Mouse (Mus musculus): ENCODE results near the gene Pitpnm2.

GRCm38 (mm10) chr5:124284330-124284729 is 34.8 kb upstream of the Pitpnm2 start:
- no peak for TF ChIP-seq MAX (IDR thresholded peaks at IDR 0.05; ENCODE audit: low read depth)
- no peak for TF ChIP-seq CEBPB (IDR thresholded peaks at IDR 0.05; ENCODE audit: insufficient read depth, poor library complexity, severe bottlenecking)
- TF ChIP-seq POLR2A (IDR thresholded peaks at IDR 0.05; ENCODE audit: insufficient read length, low read depth): no peak
- TF ChIP-seq MYOD1 (IDR thresholded peaks at IDR 0.05; ENCODE audit: control insufficient read depth in 1 of 3, insufficient read length in 2 of 3, low read depth in 2 of 3): no peak
- TF ChIP-seq E2F4 (IDR thresholded peaks at IDR 0.05; ENCODE audit: insufficient read depth): no peak
- TF ChIP-seq TCF12 (IDR thresholded peaks at IDR 0.05; ENCODE audit: insufficient read depth, poor library complexity, severe bottlenecking): no peak
- no peak for TF ChIP-seq USF1 (IDR thresholded peaks at IDR 0.05; ENCODE audit: low read depth)
- TF ChIP-seq POLR2AphosphoS2 (IDR thresholded peaks at IDR 0.05; ENCODE audit: insufficient read length, low read depth): no peak
- no peak for TF ChIP-seq REST (IDR thresholded peaks at IDR 0.05; ENCODE audit: insufficient read depth, insufficient read length)
- no peak for TF ChIP-seq TCF3 (IDR thresholded peaks at IDR 0.05; ENCODE audit: insufficient read length, low read depth)
